Mouse (Mus musculus) layer of hippocampus, adult 2 months (tissue): Measurements from ENCODE around the gene Nxf1. TPM values are rescaled to one million over a fixed set of nuclear protein-coding genes. Genes with fewer than 3 reads are reported as not detected.

ENCODE experiments used
- DNase-seq, 2 experiments: peaks; one replicate each; pipeline ENCODE4 v3.0.0; 2022; ENCODE audit warnings: low spot score in 2 of 2
- H3K27ac ChIP-seq: fragments of 200-600 bp; 2 replicates; pipeline ENCODE4 v1.8.1; 2022
- H3K4me3 ChIP-seq: fragments of 200-600 bp; 2 replicates; pipeline ENCODE4 v1.8.1; 2022; ENCODE audit warnings: mild to moderate bottlenecking
- CTCF ChIP-seq: fragments of 200-600 bp; conservative IDR thresholded peaks from 2 replicates; pipeline ENCODE4 v1.8.1; 2022; ENCODE audit warnings: antibody characterized with exemption, mild to moderate bottlenecking, moderate library complexity
- total RNA-seq, 2 experiments: library from RNA; stranded (reverse); gene quantifications; 2 replicates each; pipeline ENCODE4 v1.2.3; 2021

Gene Nxf1
- total RNA-seq, 2 experiments from 2014 or later: 102 to 106 TPM

DNA sequence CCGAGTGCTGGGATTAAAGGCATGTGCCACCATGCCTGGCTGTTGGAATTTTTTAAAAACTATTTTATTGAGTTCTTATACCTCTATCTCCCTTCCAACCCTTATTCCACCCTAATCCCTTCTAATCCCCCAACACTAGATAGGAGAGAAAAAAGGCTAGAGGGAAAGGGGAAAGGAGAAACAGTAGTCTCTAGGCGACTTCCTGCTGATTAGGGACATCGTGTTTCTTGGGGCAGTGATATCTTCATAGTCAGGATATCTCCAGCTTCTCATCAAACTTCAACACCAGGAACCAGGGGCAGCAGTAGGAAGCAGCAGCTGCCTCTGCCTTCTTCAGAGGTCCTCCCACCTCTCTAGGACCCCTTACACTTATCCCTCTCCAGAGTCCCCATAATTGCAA is 22.5 kb upstream of the Nxf1 start:
- no peak for DNase-seq
- no peak overlapping the region for H3K4me3 ChIP-seq

DNA sequence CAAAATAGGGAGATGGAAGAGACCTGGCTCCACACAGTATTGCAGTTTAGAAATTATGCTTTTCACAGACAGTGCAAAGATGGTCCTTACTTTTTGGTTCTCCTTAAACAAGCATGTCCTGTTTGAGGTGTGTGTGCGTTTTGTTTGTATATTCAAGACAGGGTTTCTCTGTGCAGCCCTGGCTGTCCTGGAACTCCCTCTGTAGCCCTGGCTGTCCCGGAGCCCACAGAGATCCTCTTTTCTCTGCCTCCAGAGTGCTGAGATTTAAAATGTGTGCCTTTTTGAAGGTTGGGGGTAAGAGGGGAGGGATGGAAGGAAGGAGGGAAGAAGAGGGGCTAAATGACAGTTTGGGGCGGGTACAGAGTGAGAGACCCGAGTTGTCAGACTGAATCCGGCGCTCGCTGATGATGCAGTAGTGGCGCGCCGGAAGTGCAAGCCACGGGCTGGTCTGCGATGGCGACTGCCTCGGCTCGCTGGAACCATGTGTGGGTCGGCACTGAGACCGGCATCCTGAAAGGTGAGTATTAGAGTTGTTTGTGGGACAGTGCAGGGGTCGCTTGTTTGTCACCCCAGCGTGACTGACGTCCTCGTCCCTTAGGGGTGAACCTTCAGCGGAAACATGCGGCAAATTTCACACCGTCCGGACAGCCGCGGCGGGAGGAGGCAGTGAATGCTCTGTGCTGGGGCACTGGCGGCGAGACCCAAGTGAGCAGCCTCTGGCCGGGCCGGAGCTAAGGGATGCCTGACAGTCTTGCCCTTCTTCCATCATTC is 21.3 kb upstream of the Nxf1 start, which contains the start of gene Wdr74:
Gene Wdr74 (plus strand): TSS at position 439 of the 771 bp plus-strand sequence.
- DNase-seq: peak; percentile 90 to 95
- Histone ChIP-seq H3K27ac (peak within 1 kb of the TSS; percentile 90), H3K4me3 (peak within 1 kb of the TSS; percentile 77)
- no peak for TF ChIP-seq CTCF

More for the DNA sequence above, 22.5 kb upstream of the Nxf1 start:
- H3K27ac ChIP-seq: no peak overlapping the region
- TF ChIP-seq CTCF: no peak

DNA sequence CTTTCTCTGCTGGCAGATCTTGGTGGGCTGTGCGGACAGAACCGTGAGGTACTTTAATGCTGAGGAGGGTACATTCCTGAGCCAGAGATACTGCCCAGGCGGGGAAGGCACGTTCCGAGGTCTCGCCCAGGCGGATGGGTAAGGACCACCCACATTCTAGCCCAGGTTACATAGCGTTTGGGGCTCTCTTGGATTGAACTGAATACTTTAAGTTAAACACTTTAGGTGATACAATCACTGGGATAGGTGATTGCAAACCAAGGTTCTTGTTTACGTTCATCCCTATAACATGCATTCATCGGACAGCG is 20.8 kb upstream of the Nxf1 start:
- DNase-seq: no peak
- peak overlapping the region; percentile 90 for H3K27ac ChIP-seq
- peak overlapping the region; percentile 77 for H3K4me3 ChIP-seq
- TF ChIP-seq CTCF: no peak

DNA sequence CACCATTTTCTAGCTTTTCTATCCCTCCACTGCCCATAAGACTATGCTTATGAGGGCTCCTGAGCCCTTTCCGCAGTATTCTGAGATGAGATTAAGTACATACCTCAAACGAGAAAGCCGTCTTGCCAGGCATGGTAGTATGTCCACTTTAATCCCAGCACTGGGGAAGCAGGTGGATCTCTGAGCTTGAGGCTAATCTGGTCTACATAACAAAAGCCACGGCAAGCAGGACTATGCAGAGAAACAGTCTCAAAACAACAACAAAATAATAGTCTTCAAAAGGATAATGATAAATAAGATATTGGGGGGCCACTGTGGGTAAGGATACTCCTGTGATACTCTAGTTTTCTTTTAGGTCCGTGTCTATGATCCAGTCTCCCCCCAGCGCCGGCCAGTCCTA is 18.0 kb upstream of the Nxf1 start:
- no peak overlapping the region for H3K27ac ChIP-seq
- H3K4me3 ChIP-seq: no peak overlapping the region
- TF ChIP-seq CTCF: no peak
- DNase-seq: no peak

DNA sequence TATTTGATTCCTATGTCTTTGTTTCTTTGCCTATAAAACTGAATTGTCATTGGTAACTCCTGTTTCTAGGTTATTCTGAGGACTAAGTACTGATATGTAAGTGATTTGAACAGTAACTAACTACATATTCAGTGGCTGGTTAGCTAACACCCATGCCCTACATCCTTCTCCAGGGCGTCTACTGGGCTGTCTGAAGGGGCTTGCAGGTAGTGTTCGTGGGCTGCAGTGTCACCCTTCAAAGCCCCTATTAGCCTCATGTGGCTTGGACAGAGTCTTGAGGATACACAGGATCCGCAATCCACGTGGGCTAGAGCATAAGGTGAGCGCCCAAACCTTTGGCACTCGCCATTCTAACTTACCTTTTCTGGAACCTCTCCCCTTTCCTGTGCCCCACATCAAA is 17.2 kb upstream of the Nxf1 start:
- Histone ChIP-seq H3K4me3 (no peak overlapping the region), H3K27ac (no peak overlapping the region)
- DNase-seq: no peak
- no peak for TF ChIP-seq CTCF

DNA sequence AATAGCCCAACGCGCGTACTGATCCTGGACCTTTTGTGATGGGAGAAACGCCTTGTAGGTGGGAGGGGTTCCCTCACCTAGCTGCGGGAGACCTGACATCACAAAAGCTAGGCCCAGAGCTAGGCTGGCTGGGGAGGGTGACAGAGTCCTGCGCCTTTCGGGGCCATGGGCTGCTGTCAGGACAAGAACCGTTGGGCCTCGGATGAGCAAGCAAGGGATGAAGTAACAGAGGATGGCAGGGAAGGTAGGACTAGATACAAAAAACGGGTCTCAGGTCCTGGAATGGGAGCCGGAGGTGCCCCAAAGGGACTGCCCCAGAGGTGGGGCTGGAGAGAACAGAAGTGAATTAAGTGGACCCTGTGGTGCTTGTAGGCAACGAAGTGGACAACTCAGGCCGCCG is 16.3 kb upstream of the Nxf1 start, which contains the start of gene 1700092M07Rik:
Gene 1700092M07Rik (plus strand): TSS at position 116 of the 400 bp plus-strand sequence.
- peak within 1 kb of the TSS; percentile 97 for H3K4me3 ChIP-seq
- TF ChIP-seq CTCF: no peak
- no peak for DNase-seq

DNA sequence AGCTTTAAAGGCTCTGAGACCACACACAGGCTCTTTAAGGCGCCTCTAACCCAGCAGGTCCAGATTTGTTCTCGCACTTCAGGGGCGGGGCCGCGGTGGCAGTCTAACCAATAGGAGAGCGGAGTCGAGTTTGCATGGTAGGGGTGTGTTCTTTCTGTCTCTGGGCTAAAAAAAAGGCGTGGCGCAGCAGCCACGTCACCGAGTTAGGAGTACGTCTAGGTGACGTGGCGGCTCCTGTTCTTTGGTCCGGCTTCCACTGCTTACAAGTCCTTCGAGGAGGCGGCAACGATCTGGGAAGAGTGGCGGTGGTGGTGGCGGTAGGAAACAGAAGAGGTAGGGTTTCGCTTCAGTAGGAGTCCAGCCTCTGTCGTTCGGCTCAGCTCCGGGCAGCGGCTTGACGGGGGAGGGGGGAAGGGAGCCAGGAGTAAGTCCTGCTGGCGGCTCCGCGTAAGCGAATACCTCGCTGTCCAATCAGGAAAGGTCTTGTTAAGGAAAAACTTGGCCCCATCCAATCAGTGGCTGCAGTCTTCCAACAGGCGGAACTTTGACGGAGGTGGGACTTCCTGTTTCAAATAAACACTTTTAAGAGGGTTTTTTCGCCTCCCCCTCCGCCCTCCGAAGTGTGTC is 15.5 kb upstream of the Nxf1 start, which contains the start of gene Stx5a:
Gene Stx5a (plus strand): TSS at position 171 of the 627 bp plus-strand sequence.
- peak; percentile 92 to 96 for DNase-seq
- TF ChIP-seq CTCF: peak; percentile 57
- H3K27ac ChIP-seq: peak within 1 kb of the TSS; percentile 96
- H3K4me3 ChIP-seq: peak within 1 kb of the TSS; percentile 97

More for the DNA sequence above, 16.3 kb upstream of the Nxf1 start, which contains the start of gene 1700092M07Rik:
- H3K27ac ChIP-seq: peak within 1 kb of the TSS; percentile 96

DNA sequence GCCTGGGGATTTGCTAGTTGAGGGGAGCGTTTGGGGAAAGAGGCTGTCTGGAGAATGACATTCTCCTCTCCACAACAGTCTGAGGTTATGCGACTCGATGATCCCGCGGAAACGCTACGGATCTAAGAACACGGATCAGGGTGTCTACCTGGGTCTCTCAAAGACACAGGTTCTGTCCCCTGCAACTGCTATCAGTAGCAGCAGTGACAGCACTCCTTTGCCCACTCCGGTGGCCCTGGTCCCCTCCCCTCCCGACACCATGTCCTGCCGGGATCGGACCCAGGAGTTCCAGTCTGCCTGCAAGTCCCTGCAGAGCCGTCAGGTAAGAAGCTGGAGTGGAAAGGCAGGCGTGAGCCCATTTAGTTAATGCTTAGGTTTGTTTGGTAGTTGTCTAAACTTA is 14.7 kb upstream of the Nxf1 start:
- TF ChIP-seq CTCF: no peak
- DNase-seq: no peak
- peak overlapping the region; percentile 97 for H3K4me3 ChIP-seq
- H3K27ac ChIP-seq: peak overlapping the region; percentile 96

DNA sequence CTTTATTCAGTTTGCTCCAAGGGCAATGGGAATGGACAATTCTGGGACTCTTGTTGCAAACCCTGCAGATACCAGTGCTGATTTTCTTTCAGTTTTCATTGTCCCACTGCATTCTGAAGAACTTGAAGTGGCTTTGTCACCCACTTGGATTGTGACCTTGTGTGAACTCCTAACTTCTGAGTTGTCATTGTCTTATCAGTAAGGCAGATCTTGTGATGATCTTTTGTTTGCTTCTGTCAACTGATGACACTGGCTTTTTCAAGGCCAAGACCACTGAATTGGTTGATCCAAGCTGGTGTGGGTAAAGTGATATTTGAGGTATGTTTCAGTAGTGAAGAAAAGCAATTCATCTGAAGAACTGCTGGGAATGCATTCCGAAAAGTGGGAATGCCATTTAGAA is 11.5 kb upstream of the Nxf1 start:
- Histone ChIP-seq H3K27ac (no peak overlapping the region), H3K4me3 (no peak overlapping the region)
- DNase-seq: no peak
- no peak for TF ChIP-seq CTCF

DNA sequence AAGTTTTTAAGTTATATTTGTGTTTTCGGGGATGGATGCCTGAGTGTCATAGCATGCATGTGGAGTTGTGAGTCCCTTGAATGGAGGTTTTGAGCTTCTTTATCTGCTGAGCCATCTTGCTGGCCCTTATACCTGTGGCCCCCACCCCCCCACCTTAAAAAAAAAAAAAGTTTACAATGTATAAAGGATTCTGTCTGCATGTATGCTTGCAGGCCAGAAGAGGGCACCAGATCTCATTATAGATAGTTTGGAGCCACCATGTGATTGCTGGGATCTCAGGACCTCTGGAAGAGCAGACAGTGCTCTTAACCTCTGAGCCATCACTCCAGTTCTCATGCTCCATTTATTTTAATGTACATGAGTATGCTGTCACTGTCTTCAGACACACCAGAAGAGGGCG is 9.5 kb upstream of the Nxf1 start:
- TF ChIP-seq CTCF: peak; percentile 67
- no peak for DNase-seq
- H3K27ac ChIP-seq: no peak overlapping the region
- H3K4me3 ChIP-seq: no peak overlapping the region

DNA sequence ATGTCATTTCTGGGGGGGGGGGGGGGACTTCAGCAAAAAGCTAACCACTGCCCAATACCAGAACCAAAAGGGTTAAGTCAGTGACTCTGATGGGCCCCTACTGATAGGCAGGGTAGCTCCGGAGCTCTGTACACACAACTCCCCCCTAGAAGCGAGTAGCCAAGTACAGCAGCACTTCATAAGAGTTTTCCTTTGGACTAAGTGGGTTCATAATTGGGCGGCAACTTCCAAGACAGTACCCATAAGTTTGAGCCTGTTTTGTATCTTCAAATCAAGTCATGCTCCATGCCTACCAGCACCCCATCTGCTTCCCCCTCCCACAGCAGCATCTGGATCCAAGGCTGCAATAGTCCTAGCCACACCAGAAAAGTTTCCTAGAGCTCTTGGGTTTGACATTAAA is 1.2 kb upstream of the Nxf1 start:
- no peak for DNase-seq
- Histone ChIP-seq H3K27ac (no peak overlapping the region), H3K4me3 (no peak overlapping the region)
- TF ChIP-seq CTCF: no peak

DNA sequence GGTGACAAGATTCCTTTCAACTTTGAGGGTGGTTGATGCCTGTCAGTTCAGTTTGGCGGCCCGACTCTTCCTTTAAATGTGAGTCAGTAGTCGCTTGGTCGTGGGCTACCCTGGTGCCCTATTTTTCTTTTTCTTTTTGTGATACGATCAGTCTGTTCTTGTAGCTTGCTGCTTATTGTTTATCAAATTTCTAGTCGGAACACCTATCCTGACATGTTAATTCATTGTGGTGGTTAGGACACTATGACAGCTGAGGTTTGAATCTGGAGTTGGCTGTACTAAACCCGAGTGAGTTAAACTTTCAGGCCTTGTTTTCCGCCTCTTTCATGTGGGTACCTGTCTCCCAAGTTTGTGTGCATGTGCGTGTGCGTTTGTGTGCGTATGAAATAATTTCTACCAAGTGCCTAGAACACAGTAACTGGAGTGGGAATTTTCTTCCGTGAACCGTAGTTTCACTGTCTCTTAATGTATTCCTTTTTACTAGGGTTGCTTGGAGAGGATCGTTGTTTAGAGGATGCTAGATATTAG is 662 bp downstream of the Nxf1 start:
- Histone ChIP-seq H3K27ac (peak overlapping the region; percentile 91), H3K4me3 (peak overlapping the region; percentile 89)

DNA sequence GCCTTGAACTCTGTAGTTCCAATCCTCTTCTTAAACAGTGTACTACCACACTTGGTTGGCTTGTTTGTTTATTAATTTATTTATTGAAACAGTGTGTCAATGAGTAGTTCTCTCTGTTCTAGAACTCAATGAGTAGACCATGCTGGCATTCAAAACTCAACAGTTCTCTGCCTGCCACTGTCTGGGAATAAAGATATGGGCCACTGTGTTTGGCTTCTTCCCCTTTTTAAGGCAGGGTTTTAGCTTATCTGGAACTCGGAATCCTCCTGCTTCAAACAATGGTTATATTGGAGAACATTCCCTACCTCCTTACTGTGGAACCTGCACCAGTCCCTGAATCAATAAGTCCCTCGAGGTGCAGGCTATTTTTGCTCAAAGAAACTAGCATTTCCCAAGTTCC is 2.0 kb downstream of the Nxf1 start:
- H3K4me3 ChIP-seq: no peak overlapping the region
- TF ChIP-seq CTCF: no peak
- no peak overlapping the region for H3K27ac ChIP-seq
- no peak for DNase-seq

More for the DNA sequence above, 662 bp downstream of the Nxf1 start:
- no peak for TF ChIP-seq CTCF
- DNase-seq: no peak

DNA sequence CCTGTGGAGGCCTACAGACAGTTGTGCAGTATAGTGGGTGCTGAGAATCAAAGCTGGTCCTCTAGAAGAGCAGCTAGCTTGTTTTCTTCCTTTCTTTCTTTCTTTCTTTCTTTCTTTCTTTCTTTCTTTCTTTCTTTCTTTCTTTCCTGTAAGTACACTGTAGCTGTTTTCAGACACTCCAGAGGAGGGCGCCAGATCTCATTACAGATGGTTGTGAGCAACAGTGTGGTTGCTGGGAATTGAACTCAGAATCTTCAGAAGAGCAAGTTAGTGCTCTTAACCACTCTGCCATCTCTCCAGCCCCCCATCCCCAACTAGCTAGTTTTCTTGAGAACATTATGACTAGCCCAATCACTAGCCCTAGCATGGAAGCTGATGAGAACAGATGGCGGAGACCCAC is 3.9 kb downstream of the Nxf1 start:
- no peak overlapping the region for H3K4me3 ChIP-seq
- peak; percentile 42 for TF ChIP-seq CTCF
- no peak overlapping the region for H3K27ac ChIP-seq
- no peak for DNase-seq
